Mouse (Mus musculus): ENCODE measurements around the gene Tnfaip1.
"Not testable (repeated sequence)": the region's sequence is repeated elsewhere in the genome, so short reads cannot be mapped to it uniquely, and the experiment has no call there.

The Tnfaip1 gene

GRCm38 (mm10) chr11:78536080-78536689, at the start of gene Tnfaip1, which contains the start of gene Ift20:
Tnfaip1 (minus strand) TSS chr11:78536332.
Ift20 (plus strand) TSS chr11:78536361.
- DNase-seq (ENCODE audit: low read depth, low spot score): peak; percentile 98

DNA sequence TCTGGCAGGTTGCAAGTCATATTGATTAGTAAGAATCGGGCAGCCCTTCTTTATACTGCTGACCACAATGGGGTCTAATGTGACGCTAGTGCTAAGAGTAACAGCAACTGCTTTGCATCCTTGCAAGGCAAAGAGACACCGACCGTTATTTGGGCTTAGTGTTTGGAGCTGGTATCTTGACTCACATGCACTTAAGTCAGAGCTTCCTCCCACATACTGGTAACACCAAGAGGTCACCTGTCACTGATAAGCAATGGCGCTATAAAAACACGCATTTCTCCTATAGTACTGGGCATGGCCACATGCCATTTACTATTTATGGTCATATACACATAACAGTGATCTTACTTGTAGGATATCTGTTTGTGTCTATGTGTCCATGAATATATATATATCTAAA, 46.7 kb upstream of the Tnfaip1 start:
- no peak for DNase-seq (ENCODE audit: low read depth, low spot score)

- DNase-seq (ENCODE audit: low read depth, low spot score): no peak
Observed at GRCm38 (mm10) chr11:78574975-78575374, 38.8 kb upstream of the Tnfaip1 start.

DNA sequence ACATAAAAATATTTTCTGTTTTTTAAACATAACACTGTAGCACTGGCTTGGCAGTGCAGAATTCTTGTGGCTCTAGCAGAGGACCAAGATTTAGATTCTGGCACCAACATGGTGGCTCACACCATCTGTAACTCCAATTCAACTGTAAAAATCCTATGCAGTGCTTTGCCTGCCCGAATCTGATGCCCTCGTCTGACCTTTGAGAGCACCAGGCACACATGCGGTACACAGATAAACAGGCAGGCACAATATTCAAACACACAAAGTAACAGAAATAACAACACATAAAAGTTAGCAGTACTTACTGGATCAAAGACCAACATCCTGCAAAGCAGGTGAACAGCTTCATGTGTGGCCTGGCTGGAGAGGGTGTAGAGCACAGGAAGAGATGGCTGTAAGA, 38.4 kb upstream of the Tnfaip1 start:
- no peak for DNase-seq (ENCODE audit: low read depth, low spot score)

DNA sequence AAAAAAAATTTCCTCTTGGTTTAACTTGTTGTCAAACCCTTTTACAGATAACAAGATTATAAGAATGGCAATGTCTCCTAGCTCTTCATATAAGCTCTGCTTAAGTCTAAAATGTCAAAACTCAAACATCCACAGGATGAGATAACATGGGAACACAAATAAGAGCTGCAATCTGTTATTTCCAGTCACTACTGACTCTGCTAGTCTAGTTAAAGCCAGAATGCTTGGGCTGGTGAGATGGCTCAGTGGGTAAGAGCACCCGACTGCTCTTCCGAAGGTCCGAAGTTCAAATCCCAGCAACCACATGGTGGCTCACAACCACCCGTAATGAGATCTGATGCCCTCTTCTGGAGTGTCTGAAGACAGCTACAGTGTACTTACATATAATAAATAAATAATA, 37.9 kb upstream of the Tnfaip1 start:
- not testable (repeated sequence) for DNase-seq (ENCODE audit: low read depth, low spot score)

DNA sequence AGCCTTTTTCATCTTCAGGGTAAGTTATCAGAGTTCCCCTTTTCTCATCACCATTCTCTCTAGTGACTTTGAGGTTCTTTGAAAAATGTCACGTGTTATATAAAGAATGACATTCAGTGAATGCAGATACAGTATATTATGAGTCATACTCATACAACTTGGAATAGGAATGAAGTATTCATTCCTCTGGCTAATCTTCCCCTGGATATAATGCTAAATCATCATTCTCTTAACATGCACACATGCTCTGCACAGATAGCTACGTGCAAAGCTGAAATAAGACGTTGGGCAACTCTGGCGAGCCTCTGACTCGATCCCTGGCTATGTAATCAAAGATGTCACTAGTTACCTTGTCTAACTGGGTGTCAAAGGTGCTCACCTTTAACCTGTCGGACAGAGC, 35.7 kb upstream of the Tnfaip1 start:
- DNase-seq (ENCODE audit: low read depth, low spot score): no peak

GRCm38 (mm10) chr11:78571441-78571840, 35.3 kb upstream of the Tnfaip1 start:
- DNase-seq (ENCODE audit: low read depth, low spot score): no peak

- DNase-seq (ENCODE audit: low read depth, low spot score): no peak
Observed at GRCm38 (mm10) chr11:78569806-78570205, 33.7 kb upstream of the Tnfaip1 start.

DNA sequence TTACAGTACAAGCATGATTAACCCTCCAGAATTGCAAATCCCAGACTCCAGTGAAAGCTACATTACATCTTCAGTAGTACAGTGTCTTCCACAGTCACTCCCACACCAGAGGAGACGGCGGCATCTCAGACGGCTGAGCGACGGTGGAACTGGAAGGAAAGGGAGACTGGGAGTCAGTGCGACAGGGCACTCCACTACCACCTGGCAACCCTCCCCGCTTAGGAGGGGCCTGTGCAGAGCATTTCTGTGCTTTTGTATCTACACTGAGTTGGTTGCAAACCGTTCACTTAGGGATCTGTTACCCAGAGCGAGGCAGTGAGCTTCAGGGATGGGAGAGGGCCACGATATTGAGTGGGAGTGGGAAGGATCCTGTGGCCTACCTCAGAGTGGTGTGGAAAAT, 32.7 kb upstream of the Tnfaip1 start:
- no peak for DNase-seq (ENCODE audit: low read depth, low spot score)

DNA sequence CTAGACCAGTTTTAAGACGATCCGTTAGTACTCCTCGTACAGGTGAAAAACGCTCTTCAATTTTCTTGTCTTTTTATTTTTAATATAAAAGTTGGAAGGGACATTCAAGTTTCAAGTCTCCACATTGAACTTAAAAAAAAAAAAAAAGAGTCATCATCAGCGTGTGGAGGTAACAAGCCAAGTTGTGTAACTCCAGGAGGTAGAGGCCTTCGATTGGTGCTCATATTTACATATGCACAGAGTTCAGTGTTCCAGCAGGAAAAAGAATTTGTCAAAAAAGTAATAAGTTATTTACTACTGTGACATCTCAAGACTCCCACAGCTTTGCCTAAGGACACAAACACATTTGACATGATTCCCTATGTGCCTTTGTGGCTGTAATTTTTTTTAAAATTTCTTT, 31.5 kb upstream of the Tnfaip1 start:
- DNase-seq (ENCODE audit: low read depth, low spot score): no peak

GRCm38 (mm10) chr11:78566775-78567174, 30.6 kb upstream of the Tnfaip1 start:
- DNase-seq (ENCODE audit: low read depth, low spot score): no peak

GRCm38 (mm10) chr11:78560447-78560846, 24.3 kb upstream of the Tnfaip1 start:
- no peak for DNase-seq (ENCODE audit: low read depth, low spot score)

GRCm38 (mm10) chr11:78557241-78557640, 21.1 kb upstream of the Tnfaip1 start:
- no peak for DNase-seq (ENCODE audit: low read depth, low spot score)

DNA sequence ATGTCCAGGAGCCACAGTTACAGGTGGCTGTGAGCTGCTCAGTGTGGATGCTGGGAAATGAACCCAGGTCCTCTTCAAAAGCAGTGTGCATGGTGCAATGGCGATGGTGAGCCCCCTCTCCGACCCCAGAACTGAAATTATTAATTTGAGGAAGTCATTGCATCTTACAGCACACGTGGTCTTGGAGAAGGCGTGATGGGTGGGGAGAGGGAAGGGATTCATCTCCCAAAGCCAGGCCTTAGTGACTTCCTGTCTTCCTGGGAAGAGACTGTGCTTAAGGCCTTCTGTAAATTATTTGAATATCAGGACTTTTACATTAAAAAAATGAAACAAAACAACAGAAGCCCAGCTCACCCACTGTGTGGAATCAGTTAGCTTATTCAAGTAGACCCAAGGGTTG, 19.9 kb upstream of the Tnfaip1 start:
- DNase-seq (ENCODE audit: low read depth, low spot score): no peak

DNA sequence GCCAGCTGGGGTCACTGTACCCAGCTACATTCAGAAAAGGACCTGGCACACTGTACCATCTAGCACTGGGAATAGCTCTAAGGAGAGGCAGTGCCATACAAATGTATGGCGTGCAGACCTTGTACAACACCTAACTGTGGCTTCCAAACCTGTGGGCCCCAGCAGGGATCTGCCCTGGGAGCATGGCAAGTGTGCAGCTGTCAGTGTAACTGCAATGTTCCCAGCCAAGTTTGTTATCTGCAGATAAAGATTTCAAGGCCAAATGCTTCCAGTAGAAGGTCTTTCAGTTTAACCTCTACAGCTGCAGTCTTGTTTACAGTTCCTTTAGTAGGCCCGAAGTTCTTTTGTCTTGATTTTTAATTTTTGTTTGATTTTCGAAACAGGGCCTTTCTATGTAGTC, 19.5 kb upstream of the Tnfaip1 start:
- no peak for DNase-seq (ENCODE audit: low read depth, low spot score)

GRCm38 (mm10) chr11:78551059-78551398, 14.9 kb upstream of the Tnfaip1 start:
- DNase-seq (ENCODE audit: low read depth, low spot score): peak; percentile 8

GRCm38 (mm10) chr11:78550168-78551058, 14.3 kb upstream of the Tnfaip1 start, which contains the start of gene Tmem97:
Tmem97 (minus strand) TSS chr11:78550777.
- peak; percentile 89 for DNase-seq (ENCODE audit: low read depth, low spot score)

- DNase-seq (ENCODE audit: low read depth, low spot score): no peak
Observed at GRCm38 (mm10) chr11:78549491-78549987, 13.4 kb upstream of the Tnfaip1 start.

DNA sequence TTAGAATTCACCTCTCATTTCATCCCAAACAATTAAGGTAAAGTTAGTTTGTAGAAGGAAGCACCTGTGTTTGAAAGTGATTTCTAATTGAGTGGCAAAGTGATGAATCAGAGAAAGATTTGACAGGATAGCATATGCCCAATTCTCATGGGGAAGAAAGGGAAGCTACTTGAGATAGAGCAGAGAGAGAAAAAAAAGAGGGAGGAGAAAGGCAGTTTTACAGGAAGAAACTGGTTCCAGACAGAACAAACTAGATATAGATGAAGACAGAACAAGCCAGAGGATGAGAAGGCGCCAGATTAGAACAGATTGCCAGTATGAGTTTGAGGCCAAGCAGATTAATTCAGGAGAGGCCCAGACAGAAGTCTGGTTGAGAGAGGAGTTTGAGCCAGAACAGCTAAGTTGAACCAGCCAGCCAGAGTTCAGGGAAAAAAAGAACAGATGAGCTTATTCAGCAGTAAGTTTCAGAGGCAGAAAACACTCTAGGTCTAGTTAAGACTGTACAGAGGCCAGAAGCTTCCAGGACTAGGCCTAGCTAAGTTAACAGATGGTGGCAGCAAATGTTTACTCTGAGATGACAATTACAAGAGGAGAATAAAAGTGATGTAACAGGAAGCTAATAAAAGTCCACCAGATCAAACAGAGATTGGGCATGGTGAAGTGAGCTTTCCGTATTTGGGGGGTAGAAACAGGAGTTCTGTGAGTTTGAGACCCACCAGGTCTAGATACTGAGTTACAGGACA, 11.8 kb upstream of the Tnfaip1 start:
- no peak for DNase-seq (ENCODE audit: low read depth, low spot score)

- DNase-seq (ENCODE audit: low read depth, low spot score): no peak
Observed at GRCm38 (mm10) chr11:78545181-78545580, 9.0 kb upstream of the Tnfaip1 start.

- no peak for DNase-seq (ENCODE audit: low read depth, low spot score)
Observed at GRCm38 (mm10) chr11:78544449-78545111, 8.4 kb upstream of the Tnfaip1 start.

DNA sequence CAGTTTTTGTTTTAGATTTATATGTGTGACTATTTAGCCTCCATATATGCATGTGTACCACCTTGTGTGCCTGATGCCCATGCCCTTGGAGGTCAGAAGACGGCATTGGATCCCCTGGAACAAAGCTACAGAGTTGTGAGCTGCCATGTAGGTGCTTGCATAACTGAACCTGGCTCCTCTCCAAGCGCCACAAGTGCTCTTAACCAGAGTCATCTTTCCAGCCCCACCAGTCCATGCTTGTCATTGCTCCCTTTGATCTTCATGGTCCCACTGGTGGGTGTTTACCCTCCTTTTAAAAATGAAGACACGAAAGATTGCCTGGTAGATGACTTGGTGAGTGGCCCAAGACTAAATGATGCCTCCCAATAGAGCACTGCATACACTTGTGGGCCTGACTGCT, 4.2 kb upstream of the Tnfaip1 start:
- no peak for DNase-seq (ENCODE audit: low read depth, low spot score)
